Mouse (Mus musculus) liver, embryonic 11.5 days (tissue): ENCODE results near the gene Gm10337. TPM values are rescaled to one million over a fixed set of nuclear protein-coding genes. Genes with fewer than 3 reads are reported as not detected.

ENCODE experiments used
- ATAC-seq: fragments of 200-750 bp; cut with Nextera tagmentation; replicated peaks from 2 replicates; pipeline ENCODE4 v1.8.0; 2017; ENCODE audit warnings: moderate number of reproducible peaks, mild to moderate bottlenecking, moderate TSS enrichment, moderate library complexity; ENCODE audit not compliant: low FRiP score
- DNase-seq: peaks from one replicate; pipeline ENCODE4 v3.0.0-alpha.2; 2017; ENCODE audit warnings: low spot score
- H3K27ac ChIP-seq: fragments of 300-500 bp; sonication (generic); 2 replicates; pipeline ENCODE4 v1.5.1; 2014; ENCODE audit warnings: mild to moderate bottlenecking, low read depth, low read length, control low read depth
- H3K27me3 ChIP-seq: fragments of 300-500 bp; sonication (generic); replicated peaks from 2 replicates; pipeline ENCODE4 v1.6.1; 2014; ENCODE audit warnings: low read length, mixed read lengths; ENCODE audit not compliant: control insufficient read depth, insufficient read depth
- H3K36me3 ChIP-seq: fragments of 300-500 bp; sonication (generic); 2 replicates; pipeline ENCODE4 v1.6.1; 2014; ENCODE audit warnings: mild to moderate bottlenecking, low read length, moderate library complexity, mixed read lengths; ENCODE audit not compliant: control insufficient read depth, insufficient read depth
- H3K4me1 ChIP-seq: fragments of 300-500 bp; sonication (generic); replicated peaks from 2 replicates; pipeline ENCODE4 v1.6.1; 2014; ENCODE audit warnings: low read length, mixed read lengths; ENCODE audit not compliant: control insufficient read depth, insufficient read depth
- H3K4me2 ChIP-seq: fragments of 300-500 bp; sonication (generic); 2 replicates; pipeline ENCODE4 v1.6.1; 2014; ENCODE audit warnings: mild to moderate bottlenecking, control low read depth, moderate library complexity
- H3K4me3 ChIP-seq: fragments of 300-500 bp; sonication (generic); 2 replicates; pipeline ENCODE4 v1.5.1; 2014; ENCODE audit warnings: low read depth, low read length, control low read depth
- H3K9ac ChIP-seq: fragments of 300-500 bp; sonication (generic); 2 replicates; pipeline ENCODE4 v1.6.1; 2014; ENCODE audit warnings: low read depth, low read length, control low read depth
- H3K9me3 ChIP-seq: fragments of 300-500 bp; sonication (generic); 2 replicates; pipeline ENCODE4 v1.6.1; 2016; ENCODE audit warnings: low read length, inconsistent platforms, mixed read lengths; ENCODE audit not compliant: control insufficient read depth
- WGBS: fragments of 180-500 bp; shearing (Covaris S2); extraction: QIAGEN DNeasy Blood & Tissue Kit; methylation state at CpG from one replicate; pipeline ENCODE4 v1.1.7; 2014; 5-methylcytosine and 5-hydroxymethylcytosine counted together
- polyA plus RNA-seq: library from polyadenylated mRNA; unstranded; fragments of >200 nt; fragmentation: Nextera tagmentation; extraction: Ambion mirVana; gene quantifications from 2 replicates; pipeline ENCODE4 v1.2.1, GENCODE M21; 2014

The Gm10337 gene
- polyA plus RNA-seq, 1 experiment from 2014 or later: not detected

DNA sequence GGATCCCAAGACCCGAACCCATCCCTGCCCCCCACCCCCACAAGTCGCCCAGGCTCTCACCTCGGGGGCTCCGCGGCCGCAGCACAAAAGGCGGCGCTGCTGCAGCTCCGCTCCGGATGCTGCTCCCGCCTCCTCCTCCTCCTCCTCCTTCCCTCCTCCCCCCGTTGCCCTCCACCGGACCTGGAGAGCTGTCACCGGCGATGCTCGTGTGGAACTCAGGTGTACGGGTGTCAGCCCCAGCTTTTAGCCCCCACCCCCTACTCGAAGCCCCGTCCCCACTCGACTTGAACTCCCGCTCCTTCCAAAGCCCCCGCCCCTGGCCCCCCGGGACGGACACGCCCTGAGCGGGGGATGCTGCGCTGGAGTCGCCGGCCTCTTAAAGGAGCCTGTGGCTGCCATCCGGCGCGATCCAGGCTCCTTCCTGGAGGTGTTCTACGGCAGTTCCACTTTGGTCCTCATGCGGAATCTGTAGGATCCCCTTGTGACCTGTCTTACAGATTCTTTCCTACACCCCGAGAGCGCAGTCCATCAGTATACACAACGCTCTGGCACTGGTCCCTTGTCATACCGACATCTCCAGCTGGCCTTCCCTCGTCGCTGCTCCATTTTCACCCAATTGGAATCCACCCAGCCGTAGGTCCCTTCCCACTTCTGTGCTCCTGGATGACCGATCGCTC lies 13.3 kb downstream of the Gm10337 start, which contains the start of gene Map3k12:
Gene Map3k12 (minus strand): TSS at position 337 of the 677 bp plus-strand sequence.
- peaks cover 30% of the 10 kb centered on the region for H3K4me1 ChIP-seq
- ATAC-seq (no peak), DNase-seq (peak; percentile 83)
- peak within 1 kb of the TSS; percentile 96 for H3K4me2 ChIP-seq
- peak within 1 kb of the TSS; percentile 77 for H3K4me3 ChIP-seq
- H3K36me3 ChIP-seq: peaks cover 3% of the 10 kb centered on the region; the same call in 1 of the 2 replicates
- peak within 1 kb of the TSS; percentile 42 for H3K9ac ChIP-seq
- no peaks in the 10 kb centered on the region for H3K27me3 ChIP-seq
- H3K27ac ChIP-seq: peak within 1 kb of the TSS; percentile 70
- no peaks in the 10 kb centered on the region for H3K9me3 ChIP-seq
- under 1% methylated on average over 41 of the region's 43 CpGs for WGBS

DNA sequence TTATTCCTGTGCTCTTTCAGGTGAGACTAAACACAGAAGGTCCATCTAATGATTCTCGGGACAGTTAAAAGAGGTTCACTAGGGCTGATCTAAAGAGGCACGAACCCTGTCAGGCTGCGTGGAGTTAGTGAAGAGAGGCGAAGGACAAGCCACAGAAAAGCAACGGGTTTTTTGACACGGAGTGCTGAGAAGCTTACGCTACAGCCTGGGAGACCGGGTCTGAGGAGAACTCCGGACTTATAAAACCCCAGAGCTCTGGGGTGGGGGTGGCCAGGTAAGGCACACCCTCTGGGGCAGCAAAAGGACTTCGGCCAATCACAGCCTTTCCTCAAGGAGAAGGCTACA lies 14.1 kb downstream of the Gm10337 start:
- Histone ChIP-seq H3K27ac (peak overlapping the region; percentile 70; the same call in 1 of the 2 replicates), H3K4me2 (peak overlapping the region; percentile 96), H3K9me3 (no peaks in the 10 kb centered on the region), H3K27me3 (no peaks in the 10 kb centered on the region), H3K36me3 (peaks cover 7% of the 10 kb centered on the region; the same call in 1 of the 2 replicates), H3K9ac (peak overlapping the region; percentile 42), H3K4me3 (peak overlapping the region; percentile 77), H3K4me1 (peaks cover 28% of the 10 kb centered on the region)
- DNase-seq (no peak), ATAC-seq (no peak)
- 0% methylated on average over 10 of the region's 10 CpGs for WGBS

DNA sequence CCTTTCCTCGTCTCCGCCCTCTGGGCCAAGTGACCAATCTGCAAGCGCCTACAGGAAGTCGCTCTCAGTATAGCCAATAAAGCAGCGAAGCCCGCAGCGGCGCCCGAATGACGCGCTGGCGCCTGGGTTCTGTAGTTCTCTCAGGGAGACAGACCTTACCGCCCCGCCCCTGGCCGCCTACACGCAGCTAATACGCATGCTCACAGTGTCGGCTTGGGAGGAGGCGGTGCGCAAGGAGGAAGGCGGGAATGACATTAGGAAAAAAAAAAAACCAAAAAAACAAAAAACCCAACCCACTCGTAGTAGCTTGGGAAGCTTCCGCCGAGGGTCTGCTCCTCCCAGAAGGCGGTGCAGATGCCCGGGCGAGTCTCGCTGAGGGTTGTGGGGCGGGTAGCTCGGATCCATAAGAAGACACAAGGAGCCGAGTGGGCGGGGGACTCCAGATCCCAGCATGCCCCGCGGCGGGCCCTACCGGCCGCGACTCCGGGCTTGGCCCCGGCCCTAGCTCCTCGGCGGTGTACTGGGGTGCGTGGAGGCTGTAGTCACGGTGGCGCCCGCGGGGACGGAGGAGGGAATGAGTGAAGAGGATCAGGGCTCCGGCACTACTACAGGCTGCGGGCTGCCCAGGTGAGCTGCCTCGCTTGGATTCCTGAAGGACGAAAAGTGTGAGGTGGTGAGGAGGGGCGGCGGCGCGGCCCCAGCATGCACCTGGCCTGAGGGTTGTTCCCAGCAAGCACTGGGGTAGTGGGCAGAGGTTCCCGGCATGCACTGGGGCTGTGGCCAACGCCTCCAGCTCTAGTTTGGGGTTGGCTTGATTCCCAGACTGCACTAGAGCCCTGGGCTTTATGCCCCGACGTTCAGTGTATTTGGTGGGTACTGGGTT lies 14.7 kb downstream of the Gm10337 start, which contains the start of gene Tarbp2:
Gene Tarbp2 (plus strand): TSS at position 217 of the 883 bp plus-strand sequence.
- Histone ChIP-seq H3K27me3 (no peaks in the 10 kb centered on the region), H3K36me3 (peaks cover 7% of the 10 kb centered on the region; the same call in 1 of the 2 replicates), H3K9ac (peak within 1 kb of the TSS; percentile 94), H3K4me3 (peak within 1 kb of the TSS; percentile 77), H3K9me3 (no peaks in the 10 kb centered on the region), H3K27ac (peak within 1 kb of the TSS; percentile 98), H3K4me1 (peaks cover 28% of the 10 kb centered on the region), H3K4me2 (peak within 1 kb of the TSS; percentile 96)
- peak; percentile 99 for DNase-seq
- WGBS: under 1% methylated on average over 60 of the region's 60 CpGs
- peak; percentile 92 for ATAC-seq

DNA sequence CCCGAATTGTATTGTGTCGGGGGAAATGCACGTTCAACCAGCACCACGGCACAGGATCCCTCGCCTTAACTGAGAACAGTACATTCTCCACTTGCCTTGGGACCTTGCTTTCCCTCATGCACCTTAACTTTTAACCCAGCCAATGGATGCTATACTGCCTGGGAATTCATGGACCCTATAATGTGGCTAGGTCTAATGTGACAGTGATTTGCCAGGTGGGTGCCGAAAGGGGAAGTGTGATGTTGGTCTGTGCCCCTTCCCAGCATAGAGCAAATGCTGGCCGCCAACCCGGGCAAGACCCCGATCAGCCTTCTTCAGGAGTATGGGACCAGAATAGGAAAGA lies 15.3 kb downstream of the Gm10337 start:
- peak overlapping the region; percentile 96 for H3K4me2 ChIP-seq
- peak overlapping the region; percentile 98 for H3K27ac ChIP-seq
- peaks cover 10% of the 10 kb centered on the region; the same call in 1 of the 2 replicates for H3K36me3 ChIP-seq
- H3K9ac ChIP-seq: peak overlapping the region; percentile 94
- H3K4me1 ChIP-seq: peaks cover 28% of the 10 kb centered on the region
- ATAC-seq (no peak), DNase-seq (no peak)
- peak overlapping the region; percentile 77 for H3K4me3 ChIP-seq
- no peaks in the 10 kb centered on the region for H3K27me3 ChIP-seq
- WGBS: 10% methylated on average over 9 of the region's 9 CpGs
- no peaks in the 10 kb centered on the region for H3K9me3 ChIP-seq

DNA sequence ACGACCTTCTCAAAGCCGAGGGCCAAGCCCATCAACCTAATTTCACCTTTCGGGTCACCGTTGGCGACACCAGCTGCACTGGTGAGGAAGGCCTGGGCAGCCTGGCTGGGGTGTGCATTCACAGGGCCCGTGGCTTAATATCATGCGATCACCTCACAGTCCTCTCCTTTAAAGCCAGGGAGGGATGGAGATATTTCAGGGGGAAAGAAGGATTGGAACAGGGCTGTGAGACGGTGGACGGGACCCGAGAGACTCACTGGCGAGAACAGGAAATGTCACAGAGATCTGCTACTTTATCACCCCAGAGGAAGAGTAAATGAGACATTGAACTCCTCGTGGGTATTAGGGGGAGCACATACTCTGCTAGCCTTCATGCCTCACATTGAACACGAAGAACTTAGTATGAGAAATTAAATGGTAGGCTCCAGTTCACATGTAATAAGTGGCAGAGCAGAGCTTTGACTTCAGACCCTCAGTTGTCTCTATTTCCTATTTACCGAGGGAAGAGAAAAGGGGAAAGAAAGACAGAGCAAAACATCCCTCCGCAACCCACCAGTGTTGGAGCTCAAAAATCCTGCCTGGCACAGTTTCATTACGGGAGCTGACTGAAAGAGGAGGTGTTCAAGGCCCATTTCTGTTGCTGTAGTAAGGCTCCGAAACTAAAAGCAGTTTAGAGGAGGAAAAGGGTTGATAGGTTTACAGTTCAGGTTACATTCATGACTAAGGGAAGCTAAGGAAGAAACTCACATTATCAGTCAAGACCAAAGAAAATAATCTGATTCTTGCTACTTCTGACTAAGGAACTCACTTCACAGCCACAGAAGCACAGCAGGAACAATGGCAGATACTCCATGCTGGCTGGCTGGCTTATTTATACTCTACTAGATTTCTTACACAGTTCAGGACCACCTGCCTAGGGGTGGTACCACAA lies 16.0 kb downstream of the Gm10337 start:
- DNase-seq (no peak), ATAC-seq (no peak)
- Histone ChIP-seq H3K27me3 (no peaks in the 10 kb centered on the region), H3K9ac (peak overlapping the region; percentile 94), H3K4me1 (peaks cover 28% of the 10 kb centered on the region), H3K27ac (0 out of 2 replicates have a peak overlapping the region, but pooled peaks have one; percentile 98), H3K9me3 (no peaks in the 10 kb centered on the region), H3K36me3 (peaks cover 14% of the 10 kb centered on the region; the same call in 1 of the 2 replicates), H3K4me3 (peak overlapping the region; percentile 77), H3K4me2 (peak overlapping the region; percentile 96)
- 44% methylated on average over 17 of the region's 17 CpGs for WGBS

DNA sequence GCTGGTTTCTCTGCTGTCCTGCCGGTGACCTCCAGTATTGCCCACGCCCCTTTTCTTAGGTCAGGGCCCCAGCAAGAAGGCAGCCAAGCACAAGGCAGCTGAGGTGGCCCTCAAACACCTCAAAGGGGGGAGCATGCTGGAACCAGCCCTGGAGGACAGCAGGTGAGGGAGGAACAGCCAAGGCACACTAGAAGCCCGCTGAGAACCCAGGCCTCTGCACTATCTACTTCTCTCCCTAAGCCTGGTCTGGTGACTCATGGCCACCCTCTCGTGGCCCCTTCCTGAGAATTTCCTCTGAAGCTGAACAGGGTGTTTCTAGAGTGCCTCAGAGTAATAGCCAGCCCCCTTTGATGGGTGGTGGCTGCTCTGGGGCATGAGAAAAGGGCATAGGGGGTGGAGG lies 16.9 kb downstream of the Gm10337 start:
- DNase-seq: no peak
- peak overlapping the region; percentile 96 for H3K4me2 ChIP-seq
- H3K36me3 ChIP-seq: peaks cover 14% of the 10 kb centered on the region; the same call in 1 of the 2 replicates
- H3K4me3 ChIP-seq: peak overlapping the region; percentile 77; the same call in 1 of the 2 replicates
- peak overlapping the region; percentile 50 for H3K9ac ChIP-seq
- 42% methylated on average over 4 of the region's 4 CpGs for WGBS
- no peaks in the 10 kb centered on the region for H3K27me3 ChIP-seq
- H3K4me1 ChIP-seq: peaks cover 28% of the 10 kb centered on the region
- ATAC-seq: no peak
- H3K9me3 ChIP-seq: no peaks in the 10 kb centered on the region
- H3K27ac ChIP-seq: no peak overlapping the region

DNA sequence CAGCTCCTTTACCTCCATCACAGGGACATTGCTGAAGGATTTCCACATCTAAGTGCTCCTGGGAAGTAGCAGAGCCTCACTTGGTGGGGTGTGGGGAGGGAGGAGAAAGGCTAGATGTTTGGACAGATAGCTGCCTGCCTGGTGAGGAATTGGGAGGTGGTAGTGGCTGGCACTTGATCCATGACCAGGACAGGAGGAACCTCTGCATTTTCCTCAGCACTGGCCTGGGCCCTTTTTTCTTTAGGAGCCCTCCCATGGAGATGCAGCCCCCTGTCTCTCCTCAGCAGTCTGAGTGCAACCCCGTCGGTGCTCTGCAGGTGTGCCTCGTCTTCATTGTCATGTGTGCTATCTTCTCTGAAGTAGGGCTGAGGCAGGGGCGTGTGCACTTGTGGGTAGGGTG lies 18.0 kb downstream of the Gm10337 start:
- WGBS: 80% methylated on average over 4 of the region's 4 CpGs
- Histone ChIP-seq H3K9me3 (no peaks in the 10 kb centered on the region), H3K4me1 (peaks cover 18% of the 10 kb centered on the region), H3K4me3 (no peak overlapping the region), H3K27me3 (no peaks in the 10 kb centered on the region), H3K27ac (no peak overlapping the region), H3K4me2 (no peak overlapping the region), H3K9ac (no peak overlapping the region), H3K36me3 (peaks cover 14% of the 10 kb centered on the region; the same call in 1 of the 2 replicates)
- DNase-seq (no peak), ATAC-seq (no peak)
